ENCODE assay signal across 8 mouse cellular contexts in genomic region chr12:5374684-5375615, GRCm38 (mm10). TPM values are rescaled to one million over a fixed set of nuclear protein-coding genes. Genes with fewer than 3 reads are reported as not detected.
A peak's percentile ranks its signal among the peaks of the same experiment; 100 is the strongest.
DNase-seq lines count a peak whose midpoint lies in the region; ATAC-seq and TF ChIP-seq lines count a peak whose summit lies in the region.

No protein-coding gene starts in this region.

- H3K4me1 ChIP-seq in cerebellum, adult 2 months (ENCODE audit: control insufficient read depth, insufficient read depth, low read length) = no peaks in the 10 kb centered on the region
- H3K4me1 ChIP-seq in intestine, embryonic 15.5 days (replicated peaks) = peaks cover 16% of the 10 kb centered on the region; the same call in 1 of the 2 replicates
- H3K4me1 ChIP-seq in liver, embryonic 12.5 days = 0 out of 2 replicates have a peak, but pooled peaks cover 10% of the 10 kb centered on the region

- no peaks in the 10 kb centered on the region for H3K36me3 ChIP-seq in intestine, embryonic 15.5 days
- no peaks in the 10 kb centered on the region for H3K36me3 ChIP-seq in liver, embryonic 12.5 days

- peak; percentile 73 for ATAC-seq in intestine, embryonic 15.5 days
- ATAC-seq in liver, embryonic 12.5 days = peak; percentile 33
- ATAC-seq in neutrophil, adult 5-6 weeks (ENCODE audit: extremely low read depth, insufficient number of reproducible peaks, low FRiP score, poor library complexity, severe bottlenecking) = 0 out of 2 replicates have a peak, but pooled peaks have one; percentile 6
- ATAC-seq in megakaryocyte-erythroid progenitor cell, adult 5-6 weeks (replicated peaks; ENCODE audit: low FRiP score, low TSS enrichment, poor library complexity, severe bottlenecking) = no peak

- peak; percentile 65 to 70 for DNase-seq in layer of hippocampus, adult 18-20 months (ENCODE audit: low spot score in 2 of 2)
- no peak for DNase-seq in layer of hippocampus, adult 9-10 months (ENCODE audit: low spot score)
- DNase-seq in cerebellum, adult 2 months = peak in 1 of 2 experiments; percentile 64
- DNase-seq in forelimb bud, embryonic 11.5 days (ENCODE audit: low read depth, low spot score) = peak; percentile 49

- no peaks in the 10 kb centered on the region for H3K27me3 ChIP-seq in cerebellum, adult 2 months (ENCODE audit: control insufficient read depth, insufficient read depth, low read length)
- H3K27me3 ChIP-seq in intestine, embryonic 15.5 days (replicated peaks) = peaks cover 22% of the 10 kb centered on the region
- H3K27me3 ChIP-seq in liver, embryonic 12.5 days (replicated peaks) = peaks cover 80% of the 10 kb centered on the region

- TF ChIP-seq POLR2A in cerebellum, adult 2 months (IDR thresholded peaks at IDR 0.05; ENCODE audit: borderline replicate concordance, insufficient read depth, low read length) = no peak

- H3K9ac ChIP-seq in intestine, embryonic 15.5 days = peak overlapping the region; percentile 75
- peak overlapping the region; percentile 17; the same call in 1 of the 2 replicates for H3K9ac ChIP-seq in liver, embryonic 12.5 days

- peak overlapping the region; percentile 71 for H3K27ac ChIP-seq in cerebellum, adult 2 months (ENCODE audit: insufficient read depth, low read length)
- peak overlapping the region; percentile 77 for H3K27ac ChIP-seq in intestine, embryonic 15.5 days
- H3K27ac ChIP-seq in liver, embryonic 12.5 days = no peak overlapping the region

- TF ChIP-seq CTCF in cerebellum, adult 2 months (IDR thresholded peaks at IDR 0.05; ENCODE audit: borderline replicate concordance, insufficient read depth, low read depth, low read length) = no peak

- under 1% methylated on average over 77 of the region's 84 CpGs for WGBS in cerebellum, adult 2 months
- WGBS in intestine, embryonic 15.5 days = under 1% methylated on average over 81 of the region's 84 CpGs
- WGBS in liver, embryonic 12.5 days (ENCODE audit: insufficient replicate concordance) = 1% methylated on average over 60 of the region's 84 CpGs

- peak overlapping the region; percentile 95 for H3K4me2 ChIP-seq in intestine, embryonic 15.5 days (replicated peaks)
- peak overlapping the region; percentile 72 for H3K4me2 ChIP-seq in liver, embryonic 12.5 days

- no peaks in the 10 kb centered on the region for H3K9me3 ChIP-seq in intestine, embryonic 15.5 days
- H3K9me3 ChIP-seq in liver, embryonic 12.5 days (replicated peaks) = no peaks in the 10 kb centered on the region

- peak overlapping the region; percentile 76 for H3K4me3 ChIP-seq in cerebellum, adult 2 months (replicated peaks; ENCODE audit: insufficient read depth, low read depth, low read length)
- H3K4me3 ChIP-seq in intestine, embryonic 15.5 days (replicated peaks) = peak overlapping the region; percentile 77
- peak overlapping the region; percentile 55 for H3K4me3 ChIP-seq in liver, embryonic 12.5 days

RNA-seq across cellular contexts. Expression of gene Klhl29, which starts 0.5 kb away (rescaled TPM):
- 10 to 100 TPM; 40.8 to 44.5 TPM for total RNA-seq in layer of hippocampus, adult 18-20 months (2021)
- polyA plus RNA-seq in cerebellum, adult 2 months (2012; rRNA removed) = 14.7 and 15.2 TPM in 2 replicates
- 0.94 and 1.00 TPM in 2 replicates for polyA plus RNA-seq in intestine, embryonic 15.5 days (2015; fragmentation: Nextera tagmentation; extraction: Ambion mirVana)
- 0.25 and 0.31 TPM in 2 replicates for polyA plus RNA-seq in liver, embryonic 12.5 days (2016; fragmentation: Nextera tagmentation; extraction: Ambion mirVana)
- 0.12 TPM in 1 of 2 replicates, not detected in the other for total RNA-seq in neutrophil, adult 5-6 weeks (2017)
- total RNA-seq in megakaryocyte-erythroid progenitor cell, adult 5-6 weeks (2014; fragmentation: Nextera tagmentation) = not detected in 2 replicates
- not detected in 2 replicates for total RNA-seq in megakaryocyte-erythroid progenitor cell, adult 5-6 weeks (2017)

Comparison
In these comparisons a context has a peak if more than half of its experiments do, and no peak if none do; other contexts are left out.
1. RNA of gene Klhl29, which starts 0.5 kb away (total RNA-seq): 40.8 to 44.5 TPM in layer of hippocampus, adult 18-20 months; 0.12 TPM in neutrophil, adult 5-6 weeks and not detected in megakaryocyte-erythroid progenitor cell, adult 5-6 weeks; every median in the first group is over 10 times any median in the second.
2. Peak in every context shown above with its lines, with median percentiles within 50 percentile points of each other: H3K4me3 ChIP-seq.